Mouse (Mus musculus) left cerebral cortex, adult 2 months (tissue): Measurements from ENCODE around the gene Fli1. TPM values are rescaled to one million over a fixed set of nuclear protein-coding genes. Genes with fewer than 3 reads are reported as not detected.

Source experiments
- DNase-seq, 2 experiments: peaks; one replicate each; pipeline ENCODE4 v3.0.0; 2021 to 2022; ENCODE audit warnings: low spot score in 2 of 2, mixed read lengths in 1 of 2; ENCODE audit errors: extremely low spot score in 1 of 2
- H3K27ac ChIP-seq: fragments of 200-600 bp; 2 replicates; pipeline ENCODE4 v1.8.1; 2022
- H3K4me3 ChIP-seq: fragments of 200-600 bp; 2 replicates; pipeline ENCODE4 v1.8.1; 2022
- CTCF ChIP-seq: fragments of 200-600 bp; IDR thresholded peaks from 2 replicates; pipeline ENCODE4 v1.8.1; 2022; ENCODE audit warnings: antibody characterized with exemption, mild to moderate bottlenecking, moderate library complexity
- intact Hi-C: fragments of 180-260 bp; cut with DNase I; formaldehyde crosslinking; loops from one replicate; pipeline ENCODE4 v1.15.1; 2025
- total RNA-seq, 2 experiments: library from RNA; stranded (reverse); gene quantifications; 2 replicates each; pipeline ENCODE4 v1.2.3; 2021

Gene Fli1
- total RNA-seq, 2 experiments from 2014 or later, result 3.5 to 5.9 TPM

GRCm38 (mm10) chr9:32506866-32507861, 35.5 kb downstream of the Fli1 start:
- no peak overlapping the region for H3K4me3 ChIP-seq
- no peak for DNase-seq
- no peak overlapping the region for H3K27ac ChIP-seq
- intact Hi-C loops, result no loop called here
- TF ChIP-seq CTCF, result no peak

- Histone ChIP-seq H3K27ac (no peak overlapping the region), H3K4me3 (no peak overlapping the region)
- DNase-seq, result no peak
- intact Hi-C loops, result no loop called here
- no peak for TF ChIP-seq CTCF
These were observed 36.5 kb downstream of the Fli1 start for GRCm38 (mm10) chr9:32506161-32506560.

DNA sequence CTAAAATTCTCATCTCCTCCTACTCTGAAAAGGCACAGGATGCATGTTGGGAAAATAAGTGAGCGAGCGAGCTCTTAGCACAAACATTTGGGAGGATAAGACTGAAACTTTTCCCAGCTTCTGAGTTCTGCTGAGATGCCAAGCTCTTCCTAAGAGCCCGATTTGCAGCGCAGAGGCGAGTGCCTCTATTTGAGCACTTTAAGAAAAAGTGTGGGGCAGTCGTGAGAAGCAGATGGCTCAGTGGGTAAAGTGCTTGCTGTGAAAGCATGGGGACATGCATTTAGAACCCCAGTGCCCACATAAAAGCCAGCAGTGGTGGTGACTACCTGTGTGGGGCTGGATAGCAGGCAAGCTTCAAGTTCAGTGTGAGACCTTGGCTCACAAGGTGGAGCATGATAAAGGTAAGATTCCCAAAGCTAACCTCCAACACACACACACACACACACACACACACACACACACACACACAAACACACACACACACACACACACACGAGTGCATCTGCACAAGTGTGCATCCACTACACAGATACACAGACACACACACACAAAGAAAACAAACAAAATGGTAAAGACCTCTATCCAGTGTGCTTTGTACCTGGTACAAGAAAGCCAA, 37.1 kb downstream of the Fli1 start:
- Histone ChIP-seq H3K27ac (no peak overlapping the region), H3K4me3 (no peak overlapping the region)
- intact Hi-C loops, result no loop called here
- no peak for DNase-seq
- no peak for TF ChIP-seq CTCF

DNA sequence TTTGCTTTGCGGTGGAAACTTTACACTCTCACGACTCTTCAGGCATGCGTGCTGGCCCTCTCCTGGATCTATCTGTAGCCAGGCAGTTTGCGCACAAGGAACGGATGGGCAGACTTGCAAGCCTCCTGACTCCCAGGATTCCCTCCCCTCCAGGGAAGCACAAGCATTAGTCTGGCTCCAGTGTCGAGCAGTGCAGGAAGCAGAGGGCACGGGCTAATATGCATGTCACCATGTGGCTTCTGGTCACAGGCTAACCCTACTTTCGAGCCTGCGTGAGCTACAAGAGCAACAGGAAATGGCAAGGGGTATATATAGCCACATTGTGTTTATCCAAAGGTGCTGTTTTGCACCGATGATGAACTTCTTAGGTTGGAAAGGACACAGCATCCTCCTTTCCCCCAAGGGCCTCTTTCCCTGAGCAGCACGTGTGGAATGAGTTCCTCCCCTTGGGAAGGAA, 38.6 kb downstream of the Fli1 start:
- Histone ChIP-seq H3K4me3 (no peak overlapping the region), H3K27ac (no peak overlapping the region)
- intact Hi-C loops, result no loop called here
- DNase-seq, result no peak
- TF ChIP-seq CTCF, result no peak

- intact Hi-C loops, result no loop called here
These were observed 39.2 kb downstream of the Fli1 start for GRCm38 (mm10) chr9:32503423-32503822.

GRCm38 (mm10) chr9:32502256-32503010, 40.2 kb downstream of the Fli1 start:
- TF ChIP-seq CTCF, result no peak
- intact Hi-C loops, result no loop called here
- Histone ChIP-seq H3K27ac (no peak overlapping the region), H3K4me3 (no peak overlapping the region)
- DNase-seq, result no peak

More at GRCm38 (mm10) chr9:32503423-32503822, 39.2 kb downstream of the Fli1 start:
- H3K4me3 ChIP-seq, result no peak overlapping the region
- no peak for DNase-seq
- H3K27ac ChIP-seq, result no peak overlapping the region
- TF ChIP-seq CTCF, result no peak

DNA sequence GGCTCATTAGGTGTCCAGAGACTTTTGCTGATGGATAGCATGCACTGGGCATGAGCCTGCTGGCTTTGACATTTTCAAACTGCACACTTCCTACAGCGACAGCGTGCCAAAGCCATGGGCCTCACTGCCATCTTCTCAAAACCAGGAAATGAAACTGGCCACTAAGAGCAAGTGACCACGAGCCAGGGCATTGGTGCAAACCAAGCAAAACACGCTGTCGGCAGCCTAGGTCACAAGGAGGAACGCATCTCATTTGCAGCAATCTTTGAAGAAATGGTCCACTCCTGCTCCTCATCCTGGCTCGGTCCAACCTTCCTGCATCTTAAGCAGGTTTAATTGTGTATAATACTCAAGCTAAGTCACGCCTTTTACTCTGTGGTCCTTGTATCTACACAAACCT, 41.8 kb downstream of the Fli1 start:
- TF ChIP-seq CTCF, result no peak
- no peak overlapping the region for H3K4me3 ChIP-seq
- DNase-seq, result no peak
- intact Hi-C loops, result no loop called here
- H3K27ac ChIP-seq, result no peak overlapping the region

DNA sequence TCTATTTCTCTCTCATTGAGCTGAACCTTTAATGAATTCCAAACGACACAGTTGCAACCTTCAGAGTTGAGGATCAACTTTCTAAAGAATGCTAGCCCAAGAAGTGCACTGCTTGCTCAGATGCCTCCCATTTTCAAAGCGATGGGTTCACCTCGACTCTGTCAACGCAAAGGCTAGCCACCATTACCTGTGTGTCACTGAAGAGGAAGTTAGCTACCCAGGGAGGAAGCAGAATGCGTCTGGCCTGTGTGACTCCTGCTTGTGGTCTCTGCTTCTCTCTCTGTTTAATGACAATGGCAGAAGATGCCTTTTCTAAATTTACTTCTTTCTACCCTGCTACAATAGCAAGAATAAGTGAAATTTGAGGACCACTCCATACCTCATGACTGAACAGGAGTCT, 42.6 kb downstream of the Fli1 start:
- DNase-seq, result no peak
- TF ChIP-seq CTCF, result no peak
- H3K27ac ChIP-seq, result no peak overlapping the region

GRCm38 (mm10) chr9:32499469-32499868, 43.2 kb downstream of the Fli1 start:
- no peak overlapping the region for H3K27ac ChIP-seq
- intact Hi-C loops, result no loop called here
- TF ChIP-seq CTCF, result no peak

More for the DNA sequence above, 42.6 kb downstream of the Fli1 start:
- H3K4me3 ChIP-seq, result no peak overlapping the region
- intact Hi-C loops, result no loop called here

DNA sequence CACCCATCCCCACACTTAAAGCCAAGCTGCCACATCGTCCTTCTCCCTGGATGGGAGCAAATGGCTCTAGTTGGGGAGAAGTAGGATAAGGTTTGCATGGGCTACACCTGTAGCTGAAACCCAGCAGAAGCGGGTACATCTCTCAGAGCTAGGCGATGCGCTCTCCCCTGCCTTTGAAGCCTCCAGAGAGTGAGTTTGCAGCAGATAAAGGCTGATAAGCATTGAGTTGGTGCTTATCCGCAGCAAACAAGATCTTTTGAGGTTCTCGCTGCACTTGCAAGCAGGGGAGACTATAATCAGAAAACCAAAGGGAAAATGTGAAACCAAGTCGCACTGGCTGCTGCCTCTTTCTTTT, 47.0 kb downstream of the Fli1 start:
- intact Hi-C loops, result no loop called here
- Histone ChIP-seq H3K4me3 (no peak overlapping the region), H3K27ac (no peak overlapping the region)
- no peak for TF ChIP-seq CTCF
- DNase-seq, result no peak

More at GRCm38 (mm10) chr9:32499469-32499868, 43.2 kb downstream of the Fli1 start:
- DNase-seq, result no peak
- no peak overlapping the region for H3K4me3 ChIP-seq

DNA sequence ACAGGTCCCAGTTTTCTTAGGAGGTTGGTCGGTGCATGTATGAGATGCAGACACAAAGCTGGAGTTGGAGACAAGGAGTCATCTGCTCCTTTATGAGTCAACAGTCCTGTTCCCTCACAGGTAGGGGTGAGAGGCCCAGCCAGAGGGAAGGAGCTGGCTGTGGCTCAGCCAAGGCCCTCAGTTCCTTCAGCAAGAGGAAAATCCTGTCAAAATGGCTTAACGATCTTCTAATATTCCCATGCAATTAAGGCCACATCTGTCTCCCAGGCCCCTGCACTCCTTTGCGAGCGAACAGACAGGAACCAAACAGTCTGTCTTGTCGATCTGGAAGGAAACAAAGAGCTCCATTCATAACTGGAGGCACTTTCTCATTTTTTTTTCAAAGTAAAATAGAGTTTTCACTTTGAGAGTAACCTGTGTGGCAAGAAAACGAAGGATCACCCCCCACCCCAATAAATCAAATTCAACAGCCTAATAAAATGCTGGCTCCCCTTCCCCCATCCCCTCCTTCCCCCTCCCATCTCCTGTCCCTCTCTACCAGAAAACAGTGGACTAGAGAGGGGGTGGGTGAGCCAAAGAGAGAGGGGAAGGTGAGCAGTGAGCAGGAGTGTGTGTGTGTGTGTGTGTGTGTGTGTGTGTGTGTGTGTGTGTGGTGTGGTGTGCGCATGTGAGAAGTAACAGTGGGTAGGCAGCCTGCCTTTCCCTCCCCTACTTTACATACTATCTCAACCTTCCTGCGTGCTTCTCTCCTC, 47.6 kb downstream of the Fli1 start:
- no peak for TF ChIP-seq CTCF
- DNase-seq, result no peak
- intact Hi-C loops, result no loop called here
- H3K27ac ChIP-seq, result no peak overlapping the region
- no peak overlapping the region for H3K4me3 ChIP-seq
